Mouse (Mus musculus): ENCODE measurements at regions not wholly inside any gene's neighbourhood (a gene's known extent, or its start where the extent isn't known, plus 50 kb on each side); places are given as distances from the start of the nearest gene placed in this dataset.

DNA sequence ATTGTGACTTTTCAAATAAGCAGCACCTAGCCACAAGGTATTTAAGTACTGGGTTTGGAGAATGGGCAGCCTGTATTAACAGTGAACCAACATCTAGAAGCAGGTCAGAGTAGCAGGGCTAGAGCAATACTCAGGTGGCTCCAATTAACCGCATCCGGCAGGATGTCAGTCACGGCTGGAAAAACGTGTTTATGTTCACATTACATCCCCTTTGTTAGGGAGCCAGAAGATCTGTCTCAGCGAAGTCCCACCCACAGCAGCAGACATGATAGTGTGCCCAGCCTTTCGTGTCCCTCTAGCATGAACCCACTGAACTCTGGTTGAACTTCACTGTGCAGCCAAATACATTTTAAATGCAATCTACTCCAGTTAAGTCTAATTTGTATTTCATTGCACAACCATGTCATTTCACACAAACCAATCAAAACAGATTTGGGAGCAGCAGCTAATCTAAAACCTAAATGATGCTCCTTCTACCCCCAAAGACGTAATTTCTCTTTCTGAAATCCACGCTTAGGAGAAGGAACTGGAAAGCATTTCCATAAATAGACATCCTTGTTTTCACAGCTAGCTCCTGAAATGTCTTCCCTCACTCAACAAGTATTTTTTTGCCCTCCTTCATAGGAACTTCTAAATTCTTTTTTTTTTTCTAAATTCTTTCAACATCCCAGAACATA, 1438.9 kb upstream of the Flrt2 start:
- no peaks in the 10 kb centered on the region for H3K27me3 ChIP-seq (ENCODE audit: control insufficient read depth, insufficient read depth, insufficient read length)
- H3K36me3 ChIP-seq (ENCODE audit: control insufficient read depth, insufficient read depth), result no peaks in the 10 kb centered on the region
- no peak overlapping the region for H3K4me3 ChIP-seq
- TF ChIP-seq MAX (IDR thresholded peaks at IDR 0.05; ENCODE audit: low read depth), result no peak
- TF ChIP-seq SRF (IDR thresholded peaks at IDR 0.05; ENCODE audit: control insufficient read depth, insufficient read length, low read depth), result no peak
- no peak for TF ChIP-seq POLR2AphosphoS2 (IDR thresholded peaks at IDR 0.05; ENCODE audit: insufficient read length, low read depth)
- no peak for TF ChIP-seq MYOG (IDR thresholded peaks at IDR 0.05; ENCODE audit: control insufficient read depth in 1 of 3, insufficient read depth in 1 of 3, insufficient read length in 2 of 3, low read depth in 2 of 3)
- no peaks in the 10 kb centered on the region for H3K79me2 ChIP-seq (ENCODE audit: control insufficient read depth, insufficient read depth)
- H3K4me2 ChIP-seq (ENCODE audit: low read depth), result no peak overlapping the region
- H3ac ChIP-seq (ENCODE audit: control insufficient read depth, insufficient read length), result no peak overlapping the region

DNA sequence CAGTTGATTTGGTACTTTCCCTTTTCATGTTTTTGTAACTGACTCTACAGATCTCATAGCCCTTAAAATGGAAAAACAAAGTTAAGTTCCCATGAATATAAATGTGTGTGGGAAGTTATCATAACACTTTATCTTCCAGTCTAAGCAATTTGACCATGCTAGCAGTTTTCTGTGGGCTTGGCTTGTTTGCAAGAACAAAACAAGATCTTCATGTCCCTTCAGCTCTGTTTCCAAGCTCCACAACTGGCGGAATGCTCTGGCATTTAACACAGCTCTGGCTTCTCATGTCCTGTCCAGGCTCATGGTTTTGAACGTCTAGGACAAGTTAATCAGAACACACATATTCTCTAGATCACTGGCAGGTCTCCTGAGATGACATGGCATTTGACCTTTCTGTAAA, 1411.1 kb upstream of the Flrt2 start:
- H3K79me2 ChIP-seq (ENCODE audit: control insufficient read depth, insufficient read depth), result no peaks in the 10 kb centered on the region
- TF ChIP-seq TCF3 (IDR thresholded peaks at IDR 0.05; ENCODE audit: insufficient read length, low read depth) (no peak), MAX (IDR thresholded peaks at IDR 0.05; ENCODE audit: low read depth) (no peak), POLR2AphosphoS2 (IDR thresholded peaks at IDR 0.05; ENCODE audit: insufficient read length, low read depth) (no peak), SRF (IDR thresholded peaks at IDR 0.05; ENCODE audit: control insufficient read depth, insufficient read length, low read depth) (no peak), POLR2A (IDR thresholded peaks at IDR 0.05; ENCODE audit: insufficient read length, low read depth) (no peak), E2F4 (IDR thresholded peaks at IDR 0.05; ENCODE audit: insufficient read depth) (no peak), MYOD1 (IDR thresholded peaks at IDR 0.05; ENCODE audit: control insufficient read depth in 1 of 3, insufficient read length in 2 of 3, low read depth in 2 of 3) (no peak), REST (IDR thresholded peaks at IDR 0.05; ENCODE audit: insufficient read depth, insufficient read length) (no peak), TCF12 (IDR thresholded peaks at IDR 0.05; ENCODE audit: insufficient read depth, poor library complexity, severe bottlenecking) (no peak), MYOG (IDR thresholded peaks at IDR 0.05; ENCODE audit: control insufficient read depth in 1 of 3, insufficient read depth in 1 of 3, insufficient read length in 2 of 3, low read depth in 2 of 3) (no peak), USF1 (IDR thresholded peaks at IDR 0.05; ENCODE audit: low read depth) (no peak), CEBPB (IDR thresholded peaks at IDR 0.05; ENCODE audit: insufficient read depth, poor library complexity, severe bottlenecking) (no peak)
- H3K4me2 ChIP-seq (ENCODE audit: low read depth), result no peak overlapping the region
- no peaks in the 10 kb centered on the region for H3K27me3 ChIP-seq (ENCODE audit: control insufficient read depth, insufficient read depth, insufficient read length)
- H3K4me3 ChIP-seq, result no peak overlapping the region
- no peaks in the 10 kb centered on the region for H3K36me3 ChIP-seq (ENCODE audit: control insufficient read depth, insufficient read depth)
- no peak overlapping the region for H3ac ChIP-seq (ENCODE audit: control insufficient read depth, insufficient read length)

DNA sequence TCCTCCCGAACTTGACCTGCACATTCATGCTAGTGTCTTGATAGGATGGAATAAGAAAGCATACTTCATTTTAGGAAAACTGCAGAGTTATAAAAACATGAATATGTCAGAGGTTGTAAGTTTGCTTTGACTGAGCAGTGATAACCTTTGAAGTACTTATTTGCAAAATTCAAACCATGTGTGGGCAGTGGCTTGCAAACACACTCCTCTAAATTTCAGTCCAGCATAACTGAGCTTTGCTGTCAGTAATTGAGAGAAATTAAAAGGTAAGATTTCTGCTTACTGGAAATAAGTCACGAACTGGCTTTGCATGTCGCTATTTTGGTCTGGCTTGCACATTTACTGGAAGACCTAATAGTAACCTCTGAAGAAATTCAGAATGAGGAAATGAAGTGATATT, 1409.1 kb upstream of the Flrt2 start:
- Histone ChIP-seq H3K4me3 (no peak overlapping the region), H3ac (ENCODE audit: control insufficient read depth, insufficient read length) (no peak overlapping the region), H3K27me3 (ENCODE audit: control insufficient read depth, insufficient read depth, insufficient read length) (no peaks in the 10 kb centered on the region), H3K36me3 (ENCODE audit: control insufficient read depth, insufficient read depth) (no peaks in the 10 kb centered on the region), H3K4me2 (ENCODE audit: low read depth) (no peak overlapping the region), H3K79me2 (ENCODE audit: control insufficient read depth, insufficient read depth) (no peaks in the 10 kb centered on the region)
- TF ChIP-seq SRF (IDR thresholded peaks at IDR 0.05; ENCODE audit: control insufficient read depth, insufficient read length, low read depth) (no peak), MYOD1 (IDR thresholded peaks at IDR 0.05; ENCODE audit: control insufficient read depth in 1 of 3, insufficient read length in 2 of 3, low read depth in 2 of 3) (no peak), POLR2A (IDR thresholded peaks at IDR 0.05; ENCODE audit: insufficient read length, low read depth) (no peak), POLR2AphosphoS2 (IDR thresholded peaks at IDR 0.05; ENCODE audit: insufficient read length, low read depth) (no peak), USF1 (IDR thresholded peaks at IDR 0.05; ENCODE audit: low read depth) (no peak), MYOG (IDR thresholded peaks at IDR 0.05; ENCODE audit: control insufficient read depth in 1 of 3, insufficient read depth in 1 of 3, insufficient read length in 2 of 3, low read depth in 2 of 3) (no peak), REST (IDR thresholded peaks at IDR 0.05; ENCODE audit: insufficient read depth, insufficient read length) (no peak), TCF3 (IDR thresholded peaks at IDR 0.05; ENCODE audit: insufficient read length, low read depth) (no peak), CEBPB (IDR thresholded peaks at IDR 0.05; ENCODE audit: insufficient read depth, poor library complexity, severe bottlenecking) (no peak), TCF12 (IDR thresholded peaks at IDR 0.05; ENCODE audit: insufficient read depth, poor library complexity, severe bottlenecking) (no peak), MAX (IDR thresholded peaks at IDR 0.05; ENCODE audit: low read depth) (no peak), E2F4 (IDR thresholded peaks at IDR 0.05; ENCODE audit: insufficient read depth) (no peak)

DNA sequence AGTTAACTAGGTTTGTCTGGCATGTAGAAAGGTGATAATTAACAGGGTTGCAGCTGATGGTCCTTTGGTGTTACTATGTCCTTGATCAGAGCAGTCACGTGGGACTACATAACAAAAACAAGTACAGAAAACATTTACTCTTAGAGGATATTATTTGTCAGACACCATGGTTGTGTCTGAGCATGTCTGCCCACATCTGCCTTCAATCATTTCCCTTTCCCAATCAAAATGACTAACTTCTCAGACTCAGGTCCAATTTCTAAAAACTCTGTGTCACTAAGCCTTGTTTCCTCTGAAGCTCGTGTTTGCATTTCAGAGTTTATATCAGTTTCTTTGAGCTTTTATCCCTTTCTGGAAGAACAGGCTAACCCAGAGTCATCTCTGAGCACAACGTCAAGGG, 1408.5 kb upstream of the Flrt2 start:
- TF ChIP-seq TCF12 (IDR thresholded peaks at IDR 0.05; ENCODE audit: insufficient read depth, poor library complexity, severe bottlenecking), result no peak
- no peak for TF ChIP-seq SRF (IDR thresholded peaks at IDR 0.05; ENCODE audit: control insufficient read depth, insufficient read length, low read depth)
- no peak for TF ChIP-seq E2F4 (IDR thresholded peaks at IDR 0.05; ENCODE audit: insufficient read depth)
- TF ChIP-seq TCF3 (IDR thresholded peaks at IDR 0.05; ENCODE audit: insufficient read length, low read depth), result no peak
- TF ChIP-seq USF1 (IDR thresholded peaks at IDR 0.05; ENCODE audit: low read depth), result no peak
- TF ChIP-seq MYOD1 (IDR thresholded peaks at IDR 0.05; ENCODE audit: control insufficient read depth in 1 of 3, insufficient read length in 2 of 3, low read depth in 2 of 3), result no peak
- TF ChIP-seq MAX (IDR thresholded peaks at IDR 0.05; ENCODE audit: low read depth), result no peak
- no peak for TF ChIP-seq REST (IDR thresholded peaks at IDR 0.05; ENCODE audit: insufficient read depth, insufficient read length)
- H3K27me3 ChIP-seq (ENCODE audit: control insufficient read depth, insufficient read depth, insufficient read length), result no peaks in the 10 kb centered on the region
- H3K79me2 ChIP-seq (ENCODE audit: control insufficient read depth, insufficient read depth), result no peaks in the 10 kb centered on the region
- H3K36me3 ChIP-seq (ENCODE audit: control insufficient read depth, insufficient read depth), result no peaks in the 10 kb centered on the region
- no peak overlapping the region for H3K4me3 ChIP-seq
- H3K4me2 ChIP-seq (ENCODE audit: low read depth), result no peak overlapping the region
- H3ac ChIP-seq (ENCODE audit: control insufficient read depth, insufficient read length), result no peak overlapping the region

DNA sequence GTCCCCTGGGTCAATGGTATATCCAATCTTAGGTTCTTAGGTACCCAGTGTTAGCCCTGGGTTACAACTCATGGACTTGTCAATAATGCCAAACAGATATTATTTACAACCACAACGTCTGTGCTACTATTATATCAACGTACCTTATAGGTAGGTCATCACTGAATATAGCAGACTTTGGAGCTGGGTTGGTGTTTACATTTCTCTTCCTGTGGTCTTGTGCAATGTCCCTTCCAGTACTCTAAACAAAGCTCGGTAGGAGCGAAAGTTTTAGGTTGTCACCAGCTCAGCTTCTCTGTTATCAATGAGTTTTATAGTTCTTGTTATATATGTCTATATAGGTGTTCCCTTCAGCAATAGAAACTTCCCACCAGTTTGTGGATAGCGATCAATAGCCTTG, 1394.2 kb upstream of the Flrt2 start:
- H3K4me3 ChIP-seq, result no peak overlapping the region
- H3ac ChIP-seq (ENCODE audit: control insufficient read depth, insufficient read length), result no peak overlapping the region
- TF ChIP-seq CEBPB (IDR thresholded peaks at IDR 0.05; ENCODE audit: insufficient read depth, poor library complexity, severe bottlenecking) (no peak), TCF12 (IDR thresholded peaks at IDR 0.05; ENCODE audit: insufficient read depth, poor library complexity, severe bottlenecking) (no peak), USF1 (IDR thresholded peaks at IDR 0.05; ENCODE audit: low read depth) (no peak), MYOD1 (IDR thresholded peaks at IDR 0.05; ENCODE audit: control insufficient read depth in 1 of 3, insufficient read length in 2 of 3, low read depth in 2 of 3) (no peak), SRF (IDR thresholded peaks at IDR 0.05; ENCODE audit: control insufficient read depth, insufficient read length, low read depth) (no peak), E2F4 (IDR thresholded peaks at IDR 0.05; ENCODE audit: insufficient read depth) (no peak), POLR2AphosphoS2 (IDR thresholded peaks at IDR 0.05; ENCODE audit: insufficient read length, low read depth) (no peak), MAX (IDR thresholded peaks at IDR 0.05; ENCODE audit: low read depth) (no peak), TCF3 (IDR thresholded peaks at IDR 0.05; ENCODE audit: insufficient read length, low read depth) (no peak), POLR2A (IDR thresholded peaks at IDR 0.05; ENCODE audit: insufficient read length, low read depth) (no peak), REST (IDR thresholded peaks at IDR 0.05; ENCODE audit: insufficient read depth, insufficient read length) (no peak), MYOG (IDR thresholded peaks at IDR 0.05; ENCODE audit: control insufficient read depth in 1 of 3, insufficient read depth in 1 of 3, insufficient read length in 2 of 3, low read depth in 2 of 3) (no peak)

More for the DNA sequence above, 1394.2 kb upstream of the Flrt2 start:
- Histone ChIP-seq H3K27me3 (ENCODE audit: control insufficient read depth, insufficient read depth, insufficient read length) (no peaks in the 10 kb centered on the region), H3K79me2 (ENCODE audit: control insufficient read depth, insufficient read depth) (no peaks in the 10 kb centered on the region), H3K4me2 (ENCODE audit: low read depth) (no peak overlapping the region), H3K36me3 (ENCODE audit: control insufficient read depth, insufficient read depth) (no peaks in the 10 kb centered on the region)

Data from myocyte (in vitro differentiated cells).